Mouse (Mus musculus) embryonic fibroblast, embryonic 13.5 days (primary cell): ENCODE results near the gene Adipoq.

Experiments
- CTCF ChIP-seq: IDR thresholded peaks from 2 replicates; pipeline ENCODE4 v1.5.1; 2011; ENCODE audit warnings: mild to moderate bottlenecking, control low read depth, low read length, moderate library complexity, borderline replicate concordance; ENCODE audit not compliant: insufficient read depth
- POLR2A ChIP-seq: IDR thresholded peaks from 2 replicates; pipeline ENCODE4 v1.6.1; 2011; ENCODE audit warnings: low read depth, mild to moderate bottlenecking, control low read depth, low read length, moderate library complexity

DNA sequence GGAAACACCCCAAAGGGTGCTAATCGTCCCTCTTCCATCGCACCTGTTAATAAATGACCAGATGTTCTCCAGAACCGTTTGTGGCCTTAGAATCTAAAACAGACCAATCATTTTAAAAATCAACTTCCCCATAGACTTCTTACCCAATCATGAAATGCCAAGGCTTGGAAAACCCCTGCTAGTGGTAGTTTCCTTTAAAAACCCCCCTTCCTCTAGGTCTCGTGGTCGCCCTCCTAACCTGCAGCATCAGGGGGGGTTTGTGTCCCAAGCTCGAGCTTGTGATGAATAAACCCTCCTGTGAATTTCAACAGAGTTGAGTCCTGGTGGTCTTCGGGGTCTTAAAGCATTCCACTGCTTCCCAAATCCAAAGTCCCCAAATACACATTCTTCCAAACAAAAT lies 41.6 kb downstream of the Adipoq start:
- TF ChIP-seq CTCF (no peak), POLR2A (no peak)
